Mouse (Mus musculus): ENCODE results near the gene Rest. TPM values are rescaled to one million over a fixed set of nuclear protein-coding genes. Genes with fewer than 3 reads are reported as not detected.

Gene Rest
- polyA plus RNA-seq, 1 experiment from 2014 or later, result 27.1 TPM

DNA sequence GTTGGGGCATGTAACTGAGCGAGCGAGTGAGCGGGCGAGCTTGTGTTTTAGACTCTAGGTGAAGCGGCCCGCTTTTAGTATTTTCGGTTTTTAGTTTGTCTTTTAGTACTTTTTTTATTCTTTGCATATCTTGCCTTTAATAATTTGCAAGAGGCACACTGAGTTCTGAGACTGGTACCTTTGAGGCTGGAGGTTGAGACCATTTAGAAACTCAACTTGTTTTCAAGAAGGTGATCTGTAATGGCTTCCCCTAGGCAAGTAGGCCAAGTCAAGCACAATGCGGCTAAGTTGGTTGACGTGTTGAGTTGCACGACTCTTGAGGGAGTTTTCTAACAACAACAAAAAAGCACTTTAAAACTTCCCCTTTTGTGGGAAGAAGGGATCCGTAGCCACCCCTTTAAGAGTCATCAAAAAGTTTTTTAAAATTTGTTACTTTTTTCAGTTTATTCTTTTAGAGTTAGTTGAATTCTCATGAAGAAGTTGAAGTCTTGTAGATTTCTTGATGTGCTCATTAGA lies 1.7 kb downstream of the Rest start:
- H3K4me2 ChIP-seq, result peak overlapping the region; percentile 72
- WGBS, result 2% methylated on average over 11 of the region's 11 CpGs
- H3K9ac ChIP-seq, result peak overlapping the region; percentile 67; the same call in 1 of the 2 replicates
- H3K27ac ChIP-seq, result peak overlapping the region; percentile 98
- no peak for ATAC-seq (ENCODE audit: insufficient read depth, low FRiP score, low read depth)
- H3K36me3 ChIP-seq, result peaks cover 11% of the 10 kb centered on the region
- 0 out of 2 replicates have a peak, but pooled peaks cover 6% of the 10 kb centered on the region for H3K4me1 ChIP-seq
- peak overlapping the region; percentile 93 for H3K4me3 ChIP-seq (replicated peaks)
- H3K27me3 ChIP-seq (replicated peaks), result no peaks in the 10 kb centered on the region
- no peaks in the 10 kb centered on the region for H3K9me3 ChIP-seq

- no peaks in the 10 kb centered on the region for H3K9me3 ChIP-seq
- H3K27ac ChIP-seq, result no peak overlapping the region
- ATAC-seq (ENCODE audit: insufficient read depth, low FRiP score, low read depth), result no peak
- H3K4me3 ChIP-seq (replicated peaks), result peak overlapping the region; percentile 93; the same call in 1 of the 2 replicates
- peaks cover 14% of the 10 kb centered on the region for H3K36me3 ChIP-seq
- 66% methylated on average over 4 of the region's 4 CpGs for WGBS
- no peaks in the 10 kb centered on the region for H3K27me3 ChIP-seq (replicated peaks)
- peak overlapping the region; percentile 72; the same call in 1 of the 2 replicates for H3K4me2 ChIP-seq
- H3K9ac ChIP-seq, result no peak overlapping the region
- 0 out of 2 replicates have a peak, but pooled peaks cover 6% of the 10 kb centered on the region for H3K4me1 ChIP-seq
These were observed 2.1 kb downstream of the Rest start for GRCm38 (mm10) chr5:77267441-77267840.

DNA sequence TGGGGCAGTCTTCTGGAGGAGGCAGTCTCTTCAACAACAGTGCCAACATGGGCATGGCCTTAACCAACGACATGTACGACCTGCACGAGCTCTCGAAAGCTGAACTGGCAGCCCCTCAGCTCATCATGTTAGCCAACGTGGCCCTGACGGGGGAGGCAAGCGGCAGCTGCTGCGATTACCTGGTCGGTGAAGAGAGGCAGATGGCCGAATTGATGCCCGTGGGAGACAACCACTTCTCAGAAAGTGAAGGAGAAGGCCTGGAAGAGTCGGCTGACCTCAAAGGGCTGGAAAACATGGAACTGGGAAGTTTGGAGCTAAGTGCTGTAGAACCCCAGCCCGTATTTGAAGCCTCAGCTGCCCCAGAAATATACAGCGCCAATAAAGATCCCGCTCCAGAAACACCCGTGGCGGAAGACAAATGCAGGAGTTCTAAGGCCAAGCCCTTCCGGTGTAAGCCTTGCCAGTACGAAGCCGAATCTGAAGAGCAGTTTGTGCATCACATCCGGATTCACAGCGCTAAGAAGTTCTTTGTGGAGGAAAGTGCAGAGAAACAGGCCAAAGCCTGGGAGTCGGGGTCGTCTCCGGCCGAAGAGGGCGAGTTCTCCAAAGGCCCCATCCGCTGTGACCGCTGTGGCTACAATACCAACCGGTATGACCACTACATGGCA lies 2.8 kb downstream of the Rest start:
- no peaks in the 10 kb centered on the region for H3K9me3 ChIP-seq
- H3K9ac ChIP-seq, result no peak overlapping the region
- H3K27me3 ChIP-seq (replicated peaks), result no peaks in the 10 kb centered on the region
- no peak overlapping the region for H3K4me3 ChIP-seq (replicated peaks)
- no peak for ATAC-seq (ENCODE audit: insufficient read depth, low FRiP score, low read depth)
- no peak overlapping the region for H3K4me2 ChIP-seq
- H3K27ac ChIP-seq, result no peak overlapping the region
- 0 out of 2 replicates have a peak, but pooled peaks cover 6% of the 10 kb centered on the region for H3K4me1 ChIP-seq
- peaks cover 17% of the 10 kb centered on the region for H3K36me3 ChIP-seq
- 94% methylated on average over 30 of the region's 30 CpGs for WGBS

GRCm38 (mm10) chr5:77269399-77269798 lies 4.1 kb downstream of the Rest start:
- ATAC-seq (ENCODE audit: insufficient read depth, low FRiP score, low read depth), result no peak
- H3K36me3 ChIP-seq, result peaks cover 23% of the 10 kb centered on the region

DNA sequence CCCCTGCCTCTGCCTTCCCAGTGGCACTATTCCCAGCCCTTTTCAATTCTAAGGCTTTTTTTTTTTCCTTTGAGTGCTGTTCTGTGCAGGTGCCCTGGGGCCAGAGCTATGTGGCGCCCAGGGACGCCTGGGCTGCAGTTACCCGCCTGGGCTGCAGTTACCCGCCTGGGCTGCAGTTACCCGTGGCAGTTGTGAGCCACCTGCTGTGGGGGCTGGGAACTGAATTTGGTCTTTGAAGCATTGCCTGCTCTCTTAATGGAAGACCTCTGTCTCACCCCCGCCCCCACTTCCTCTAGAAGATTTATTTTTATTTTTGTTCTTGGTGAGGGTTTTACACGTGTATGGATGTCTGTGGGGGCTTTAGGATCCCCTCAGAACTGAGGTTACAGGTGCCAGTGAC lies 7.9 kb downstream of the Rest start:
- Histone ChIP-seq H3K27ac (no peak overlapping the region), H3K27me3 (replicated peaks) (no peaks in the 10 kb centered on the region), H3K4me1 (0 out of 2 replicates have a peak, but pooled peaks cover 3% of the 10 kb centered on the region), H3K9me3 (no peaks in the 10 kb centered on the region), H3K4me3 (replicated peaks) (no peak overlapping the region), H3K9ac (no peak overlapping the region), H3K36me3 (peaks cover 36% of the 10 kb centered on the region), H3K4me2 (no peak overlapping the region)
- 78% methylated on average over 7 of the region's 7 CpGs for WGBS
- no peak for ATAC-seq (ENCODE audit: insufficient read depth, low FRiP score, low read depth)

More at GRCm38 (mm10) chr5:77269399-77269798, 4.1 kb downstream of the Rest start:
- H3K9ac ChIP-seq, result no peak overlapping the region
- H3K4me2 ChIP-seq, result no peak overlapping the region
- H3K9me3 ChIP-seq, result no peaks in the 10 kb centered on the region
- H3K4me1 ChIP-seq, result 0 out of 2 replicates have a peak, but pooled peaks cover 6% of the 10 kb centered on the region
- H3K27me3 ChIP-seq (replicated peaks), result no peaks in the 10 kb centered on the region
- WGBS, result 75% methylated on average over 8 of the region's 8 CpGs
- no peak overlapping the region for H3K4me3 ChIP-seq (replicated peaks)
- no peak overlapping the region for H3K27ac ChIP-seq

DNA sequence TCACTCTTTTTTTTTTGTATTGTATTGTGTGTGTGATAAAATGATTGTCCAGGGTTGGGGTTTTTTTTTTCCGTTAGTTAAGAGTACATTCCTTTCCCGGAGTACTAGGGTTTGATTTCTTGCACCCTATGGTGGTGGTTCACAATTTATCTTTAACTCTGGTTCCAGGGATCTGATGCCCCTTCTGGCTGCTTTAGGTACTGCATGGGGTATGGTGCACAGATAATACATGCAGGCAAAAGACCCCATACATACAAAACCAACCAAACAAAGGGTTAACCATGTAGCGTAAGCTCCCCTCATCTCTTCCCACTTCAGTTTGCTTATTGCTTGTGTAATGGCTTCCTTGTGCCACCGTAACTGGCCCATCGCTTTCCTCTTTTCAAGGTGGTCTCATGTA lies 10.7 kb downstream of the Rest start:
- Histone ChIP-seq H3K27me3 (replicated peaks) (no peaks in the 10 kb centered on the region), H3K9me3 (no peaks in the 10 kb centered on the region), H3K27ac (no peak overlapping the region), H3K9ac (no peak overlapping the region), H3K4me2 (no peak overlapping the region), H3K36me3 (peaks cover 34% of the 10 kb centered on the region), H3K4me1 (no peaks in the 10 kb centered on the region), H3K4me3 (replicated peaks) (no peak overlapping the region)
- 90% methylated on average over 5 of the region's 5 CpGs for WGBS
- ATAC-seq (ENCODE audit: insufficient read depth, low FRiP score, low read depth), result no peak

DNA sequence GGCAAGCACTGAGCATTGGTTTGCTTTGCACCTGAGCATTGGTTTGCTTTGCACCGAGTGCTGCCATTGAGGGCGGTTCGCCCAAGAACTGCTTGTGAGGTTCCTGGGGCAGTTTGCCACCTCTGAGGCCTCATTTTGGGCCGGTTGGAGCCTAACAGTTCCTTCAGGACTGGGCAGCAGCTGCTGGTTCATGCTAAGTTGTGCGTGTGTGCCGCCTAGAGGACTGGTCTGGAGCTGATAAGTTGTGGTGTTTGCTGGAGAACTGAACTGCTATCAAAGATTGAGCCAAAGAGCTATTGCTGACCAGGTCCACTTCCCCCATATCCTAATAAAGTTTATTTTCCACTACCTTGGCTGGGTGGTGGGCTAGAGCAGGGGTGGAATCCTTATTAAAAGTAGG lies 11.9 kb downstream of the Rest start:
- H3K4me3 ChIP-seq (replicated peaks), result no peak overlapping the region
- H3K4me1 ChIP-seq, result no peaks in the 10 kb centered on the region
- ATAC-seq (ENCODE audit: insufficient read depth, low FRiP score, low read depth), result no peak
- peaks cover 45% of the 10 kb centered on the region for H3K36me3 ChIP-seq
- no peaks in the 10 kb centered on the region for H3K27me3 ChIP-seq (replicated peaks)
- 87% methylated on average over 6 of the region's 6 CpGs for WGBS
- H3K27ac ChIP-seq, result no peak overlapping the region
- H3K9me3 ChIP-seq, result no peaks in the 10 kb centered on the region
- H3K4me2 ChIP-seq, result no peak overlapping the region
- H3K9ac ChIP-seq, result no peak overlapping the region

DNA sequence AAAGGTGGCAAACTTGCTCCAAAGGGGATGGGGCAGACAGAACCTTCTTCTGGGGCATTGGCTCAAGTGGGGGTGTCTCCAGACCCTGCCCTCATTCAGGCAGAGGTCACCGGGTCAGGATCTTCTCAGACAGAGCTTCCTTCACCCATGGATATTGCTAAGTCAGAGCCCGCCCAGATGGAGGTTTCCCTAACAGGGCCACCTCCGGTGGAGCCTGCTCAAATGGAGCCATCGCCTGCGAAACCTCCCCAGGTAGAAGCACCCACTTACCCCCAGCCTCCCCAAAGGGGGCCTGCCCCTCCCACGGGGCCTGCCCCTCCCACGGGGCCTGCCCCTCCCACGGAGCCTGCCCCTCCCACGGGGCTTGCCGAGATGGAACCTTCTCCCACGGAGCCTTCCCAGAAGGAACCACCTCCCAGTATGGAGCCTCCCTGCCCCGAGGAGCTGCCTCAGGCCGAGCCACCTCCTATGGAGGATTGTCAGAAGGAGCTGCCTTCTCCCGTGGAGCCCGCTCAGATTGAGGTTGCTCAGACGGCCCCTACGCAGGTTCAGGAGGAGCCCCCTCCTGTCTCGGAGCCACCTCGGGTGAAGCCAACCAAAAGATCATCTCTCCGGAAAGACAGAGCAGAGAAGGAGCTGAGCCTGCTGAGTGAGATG lies 16.4 kb downstream of the Rest start:
- WGBS, result 82% methylated on average over 20 of the region's 20 CpGs
- ATAC-seq (ENCODE audit: insufficient read depth, low FRiP score, low read depth), result no peak; the same call in 1 of the 2 replicates

GRCm38 (mm10) chr5:77282242-77282641 lies 17.0 kb downstream of the Rest start:
- no peaks in the 10 kb centered on the region for H3K9me3 ChIP-seq
- no peaks in the 10 kb centered on the region for H3K4me1 ChIP-seq
- no peaks in the 10 kb centered on the region for H3K27me3 ChIP-seq (replicated peaks)
- ATAC-seq (ENCODE audit: insufficient read depth, low FRiP score, low read depth), result no peak
- no peak overlapping the region for H3K27ac ChIP-seq
- H3K4me3 ChIP-seq (replicated peaks), result no peak overlapping the region
- H3K36me3 ChIP-seq, result peaks cover 46% of the 10 kb centered on the region
- H3K4me2 ChIP-seq, result no peak overlapping the region
- 86% methylated on average over 9 of the region's 9 CpGs for WGBS
- no peak overlapping the region for H3K9ac ChIP-seq

More for the DNA sequence above, 16.4 kb downstream of the Rest start:
- H3K36me3 ChIP-seq, result peaks cover 45% of the 10 kb centered on the region
- no peaks in the 10 kb centered on the region for H3K4me1 ChIP-seq
- H3K27me3 ChIP-seq (replicated peaks), result no peaks in the 10 kb centered on the region
- no peak overlapping the region for H3K27ac ChIP-seq
- H3K4me3 ChIP-seq (replicated peaks), result no peak overlapping the region
- no peaks in the 10 kb centered on the region for H3K9me3 ChIP-seq
- H3K9ac ChIP-seq, result no peak overlapping the region
- H3K4me2 ChIP-seq, result no peak overlapping the region

DNA sequence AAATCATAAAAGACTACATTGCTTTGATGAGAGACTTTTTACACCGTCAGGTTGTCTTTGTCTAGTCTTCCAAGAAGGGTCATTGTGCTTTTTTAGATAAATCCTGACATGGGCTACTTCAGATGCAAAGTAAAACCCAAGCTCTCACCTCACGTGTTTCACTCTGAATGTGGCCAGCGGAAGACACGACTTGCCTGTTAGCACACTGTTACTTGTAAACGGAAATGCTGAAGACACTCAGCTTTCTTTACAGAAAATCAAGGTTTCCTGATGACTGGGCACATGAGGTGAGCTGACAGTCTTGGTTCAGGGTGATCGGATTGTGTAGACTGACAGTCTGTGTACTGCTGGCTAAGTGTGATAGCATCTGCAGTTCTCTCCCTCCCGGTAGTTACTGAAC lies 20.4 kb downstream of the Rest start:
- Histone ChIP-seq H3K4me1 (no peaks in the 10 kb centered on the region), H3K36me3 (peaks cover 53% of the 10 kb centered on the region), H3K4me2 (no peak overlapping the region), H3K9ac (no peak overlapping the region), H3K27ac (no peak overlapping the region), H3K9me3 (no peaks in the 10 kb centered on the region), H3K27me3 (replicated peaks) (no peaks in the 10 kb centered on the region), H3K4me3 (replicated peaks) (no peak overlapping the region)
- no peak for ATAC-seq (ENCODE audit: insufficient read depth, low FRiP score, low read depth)
- WGBS, result 83% methylated on average over 7 of the region's 7 CpGs

GRCm38 (mm10) chr5:77286904-77287303 lies 21.6 kb downstream of the Rest start:
- WGBS, result 81% methylated on average over 5 of the region's 5 CpGs
- no peak overlapping the region for H3K9ac ChIP-seq
- no peaks in the 10 kb centered on the region for H3K9me3 ChIP-seq
- no peak overlapping the region for H3K4me2 ChIP-seq
- ATAC-seq (ENCODE audit: insufficient read depth, low FRiP score, low read depth), result no peak
- no peaks in the 10 kb centered on the region for H3K27me3 ChIP-seq (replicated peaks)
- H3K27ac ChIP-seq, result no peak overlapping the region
- H3K36me3 ChIP-seq, result peaks cover 41% of the 10 kb centered on the region
- H3K4me1 ChIP-seq, result no peaks in the 10 kb centered on the region
- no peak overlapping the region for H3K4me3 ChIP-seq (replicated peaks)

GRCm38 (mm10) chr5:77287901-77288300 lies 22.6 kb downstream of the Rest start:
- no peak for ATAC-seq (ENCODE audit: insufficient read depth, low FRiP score, low read depth)
- WGBS, result 76% methylated on average over 6 of the region's 6 CpGs
- H3K9ac ChIP-seq, result no peak overlapping the region
- H3K27ac ChIP-seq, result no peak overlapping the region
- H3K9me3 ChIP-seq, result no peaks in the 10 kb centered on the region
- H3K4me1 ChIP-seq, result no peaks in the 10 kb centered on the region
- H3K4me3 ChIP-seq (replicated peaks), result no peak overlapping the region
- H3K36me3 ChIP-seq, result peaks cover 31% of the 10 kb centered on the region
- no peak overlapping the region for H3K4me2 ChIP-seq
- no peaks in the 10 kb centered on the region for H3K27me3 ChIP-seq (replicated peaks)

Measured in stomach, embryonic 15.5 days (tissue).